11 mouse cellular contexts compared by ENCODE assay signal in the genomic region with DNA sequence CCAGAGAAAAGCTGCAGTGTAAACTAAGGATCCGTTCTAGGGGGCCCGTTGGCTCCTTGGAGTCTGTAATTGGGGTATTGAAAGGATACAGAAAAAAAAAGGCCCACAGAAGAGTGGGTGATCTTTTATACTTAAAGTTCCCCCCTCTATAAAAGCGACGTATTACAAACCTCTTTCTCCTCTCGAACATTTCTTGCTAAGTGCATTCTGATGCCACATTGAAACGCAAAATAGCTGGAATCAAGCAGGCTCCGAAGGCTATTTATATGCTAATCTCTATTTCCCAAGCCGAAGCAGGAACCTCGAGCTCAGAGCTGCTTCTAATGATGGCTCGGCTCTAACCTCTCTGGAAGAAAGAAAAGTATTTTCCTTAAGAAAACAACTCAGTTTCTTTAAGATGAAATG.
DNase-seq lines count a peak whose midpoint lies in the region; ATAC-seq lines count a peak whose summit lies in the region.
"Had no signal": no experiment of that assay in that cellular context is flagged by ENCODE, and none has a peak within 500 bp of the region (broad histone marks: within the 10 kb centered on the region; RNA-seq: fewer than 3 reads in every experiment).

No protein-coding gene starts in this region.

- peaks cover 7% of the 10 kb centered on the region for H3K27me3 ChIP-seq in heart, embryonic 11.5 days (ENCODE audit: control insufficient read depth, insufficient read depth, low read length)
- no peaks in the 10 kb centered on the region for H3K27me3 ChIP-seq in forebrain, embryonic 14.5 days (replicated peaks; ENCODE audit: control insufficient read depth, insufficient read depth, low read length)
- H3K27me3 ChIP-seq in midbrain, embryonic 13.5 days = no peaks in the 10 kb centered on the region; the same call in 1 of the 2 replicates

- H3K9ac ChIP-seq in heart, embryonic 11.5 days (ENCODE audit: low read depth, low read length) = no peak overlapping the region
- H3K9ac ChIP-seq in forebrain, embryonic 14.5 days (ENCODE audit: low read length) = peak overlapping the region; percentile 22; the same call in 1 of the 2 replicates
- H3K9ac ChIP-seq in midbrain, embryonic 13.5 days (replicated peaks) = peak overlapping the region; percentile 33; the same call in 1 of the 2 replicates

- no peak for ATAC-seq in heart, embryonic 11.5 days (replicated peaks; ENCODE audit: insufficient number of reproducible peaks, low FRiP score, low TSS enrichment)
- peak; percentile 81 for ATAC-seq in forebrain, embryonic 14.5 days
- ATAC-seq in midbrain, embryonic 13.5 days = peak; percentile 71
- ATAC-seq: inflammation-experienced regulatory T-cells, adult 6 months had no signal

- H3K4me1 ChIP-seq in heart, embryonic 11.5 days (ENCODE audit: control insufficient read depth, insufficient read depth, low read length) = no peaks in the 10 kb centered on the region
- H3K4me1 ChIP-seq in forebrain, embryonic 14.5 days (ENCODE audit: control insufficient read depth, insufficient read depth, low read length) = peaks cover 39% of the 10 kb centered on the region
- H3K4me1 ChIP-seq in midbrain, embryonic 13.5 days (replicated peaks) = peaks cover 52% of the 10 kb centered on the region

- no peak for DNase-seq in heart, postnatal 4 days
- peak; percentile 79 for DNase-seq in R1 (ENCODE audit: low read depth, low spot score)
- DNase-seq in forebrain, embryonic 14.5 days (ENCODE audit: low spot score) = peak; percentile 95
- no peak for DNase-seq in cerebellum, adult 9-10 months
- DNase-seq in lung, postnatal 4 days = no peak
- DNase-seq in gastrocnemius, adult 18-20 months (ENCODE audit: low spot score) = no peak
- DNase-seq: thymus, postnatal 4 days had no signal

- H3K9me3 ChIP-seq in heart, embryonic 11.5 days (replicated peaks; ENCODE audit: control insufficient read depth, low read length) = no peaks in the 10 kb centered on the region
- no peaks in the 10 kb centered on the region for H3K9me3 ChIP-seq in forebrain, embryonic 14.5 days (replicated peaks; ENCODE audit: control insufficient read depth, low read length)
- no peaks in the 10 kb centered on the region for H3K9me3 ChIP-seq in midbrain, embryonic 13.5 days

- H3K36me3 ChIP-seq in heart, embryonic 11.5 days (ENCODE audit: control insufficient read depth, insufficient read depth, low read length) = no peaks in the 10 kb centered on the region
- no peaks in the 10 kb centered on the region for H3K36me3 ChIP-seq in forebrain, embryonic 14.5 days (ENCODE audit: control insufficient read depth, insufficient read depth, low read length)
- H3K36me3 ChIP-seq in midbrain, embryonic 13.5 days = no peaks in the 10 kb centered on the region

- H3K27ac ChIP-seq in heart, embryonic 11.5 days (ENCODE audit: low read depth, low read length) = no peak overlapping the region
- peak overlapping the region; percentile 92 for H3K27ac ChIP-seq in forebrain, embryonic 14.5 days (ENCODE audit: low read depth, low read length)
- peak overlapping the region; percentile 96 for H3K27ac ChIP-seq in midbrain, embryonic 13.5 days
- H3K27ac ChIP-seq: macrophage had no signal

- no peak overlapping the region for H3K4me3 ChIP-seq in heart, embryonic 11.5 days (ENCODE audit: low read depth, low read length)
- H3K4me3 ChIP-seq in forebrain, embryonic 14.5 days (ENCODE audit: low read depth, low read length) = no peak overlapping the region
- no peak overlapping the region for H3K4me3 ChIP-seq in midbrain, embryonic 13.5 days (replicated peaks)

- peak overlapping the region; percentile 11 for H3K4me2 ChIP-seq in heart, embryonic 11.5 days
- H3K4me2 ChIP-seq in forebrain, embryonic 14.5 days (ENCODE audit: low read length) = peak overlapping the region; percentile 42
- peak overlapping the region; percentile 42 for H3K4me2 ChIP-seq in midbrain, embryonic 13.5 days (replicated peaks)

- WGBS in heart, embryonic 11.5 days (ENCODE audit: insufficient replicate concordance) = 13% methylated on average over 10 of the region's 10 CpGs
- WGBS in forebrain, embryonic 14.5 days = 2% methylated on average over 10 of the region's 10 CpGs
- 2% methylated on average over 10 of the region's 10 CpGs for WGBS in midbrain, embryonic 13.5 days

Comparison
In these comparisons a context has a peak if more than half of its experiments do, and no peak if none do; other contexts are left out.
1. DNase-seq: peak in R1 (single experiment) and forebrain, embryonic 14.5 days (single experiment); none in heart, postnatal 4 days (single experiment), cerebellum, adult 9-10 months (single experiment), lung, postnatal 4 days (0 of 2) and gastrocnemius, adult 18-20 months (single experiment).
2. Peak in every context shown above with its lines, with median percentiles within 50 percentile points of each other: H3K4me2 ChIP-seq.